Mouse (Mus musculus) C2C12 (cell line): Measurements from ENCODE around the gene Pigk.

ENCODE experiments used
- CTCF ChIP-seq: IDR thresholded peaks from one replicate; pipeline ENCODE4 v1.5.1; 2011; ENCODE audit not compliant: control insufficient read depth, insufficient read depth, insufficient read length
- FOSL1 ChIP-seq: IDR thresholded peaks from one replicate; pipeline ENCODE4 v1.8.0; 2011; ENCODE audit warnings: mild to moderate bottlenecking, low read length; ENCODE audit not compliant: poor library complexity, insufficient read depth, severe bottlenecking
- MAX ChIP-seq: IDR thresholded peaks from one replicate; pipeline ENCODE4 v1.6.1; 2011; ENCODE audit warnings: mild to moderate bottlenecking, control low read depth
- MYOD1 ChIP-seq: IDR thresholded peaks from one replicate; pipeline ENCODE4 v1.6.1; 2011; ENCODE audit warnings: low read depth; ENCODE audit not compliant: control insufficient read depth, insufficient read length

DNA sequence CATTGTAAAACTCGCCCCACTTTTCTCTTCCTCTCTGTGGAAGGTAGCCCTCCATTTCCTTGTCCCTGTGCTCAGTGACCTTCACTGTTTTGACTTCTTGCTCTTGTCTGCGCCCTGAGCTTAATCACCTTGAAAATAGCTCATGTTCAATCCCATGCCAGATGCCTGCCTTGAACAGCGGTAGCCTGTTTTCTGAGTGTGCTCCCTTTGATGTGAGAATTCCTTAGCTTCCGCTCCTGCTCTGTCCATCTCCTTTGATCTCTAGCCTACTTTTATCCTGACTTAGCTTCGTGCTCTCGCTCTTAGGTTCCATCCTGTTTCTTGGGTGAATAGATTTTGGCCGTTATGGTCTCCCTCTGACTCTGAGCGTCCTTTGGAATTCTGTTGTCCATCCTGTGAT is 14.6 kb upstream of the Pigk start:
- TF ChIP-seq CTCF: no peak
- no peak for TF ChIP-seq MAX
- TF ChIP-seq MYOD1: no peak
- TF ChIP-seq FOSL1: no peak
